Mouse (Mus musculus) CH12.LX (cell line): Measurements from ENCODE around the gene Xlr3b.

Source experiments
- CHD2 ChIP-seq: IDR thresholded peaks from 2 replicates; pipeline ENCODE4 v1.6.1; 2011; ENCODE audit warnings: low read length, improper control_type of control experiment
- CTCF ChIP-seq, 2 experiments: IDR thresholded peaks in 1 of 2; conservative IDR thresholded peaks in 1 of 2; 2 replicates each; pipeline ENCODE4 v1.5.1; 2011 to 2012; ENCODE audit warnings: low read depth in 2 of 2, low read length in 2 of 2, improper control_type of control experiment in 1 of 2, inconsistent platforms in 1 of 2, mild to moderate bottlenecking in 1 of 2, moderate library complexity in 1 of 2
- ELF1 ChIP-seq: IDR thresholded peaks from 2 replicates; pipeline ENCODE4 v1.6.1; 2014; ENCODE audit warnings: low read depth, mild to moderate bottlenecking, inconsistent platforms, low read length, improper control_type of control experiment
- EP300 ChIP-seq: IDR thresholded peaks from 2 replicates; pipeline ENCODE4 v1.6.1; 2011; ENCODE audit warnings: low read length, improper control_type of control experiment
- HCFC1 ChIP-seq: IDR thresholded peaks from 2 replicates; pipeline ENCODE4 v1.6.1; 2012; ENCODE audit warnings: low read depth, mild to moderate bottlenecking, inconsistent platforms, low read length, improper control_type of control experiment
- JUND ChIP-seq: conservative IDR thresholded peaks from 2 replicates; pipeline ENCODE4 v1.6.1; 2011; ENCODE audit warnings: low read depth, low read length, improper control_type of control experiment
- KAT2A ChIP-seq: IDR thresholded peaks from 2 replicates; pipeline ENCODE4 v1.6.1; 2012; ENCODE audit warnings: low read length, improper control_type of control experiment, inconsistent platforms; ENCODE audit not compliant: insufficient replicate concordance
- NELFE ChIP-seq: IDR thresholded peaks from 2 replicates; pipeline ENCODE4 v1.6.1; 2011; ENCODE audit warnings: low read depth, low read length, improper control_type of control experiment
- PAX5 ChIP-seq: IDR thresholded peaks from 2 replicates; pipeline ENCODE4 v1.6.1; 2012; ENCODE audit warnings: low read length, inconsistent platforms, mixed read lengths
- POLR2A ChIP-seq: IDR thresholded peaks from 2 replicates; pipeline ENCODE4 v1.6.1; 2011; ENCODE audit warnings: low read depth, mild to moderate bottlenecking, improper control_type of control experiment, low read length
- TBP ChIP-seq: conservative IDR thresholded peaks from 2 replicates; pipeline ENCODE4 v1.6.1; 2011; ENCODE audit warnings: low read depth, low read length, improper control_type of control experiment
- USF1 ChIP-seq: IDR thresholded peaks from 2 replicates; pipeline ENCODE4 v1.6.1; 2014; ENCODE audit warnings: low read depth, mild to moderate bottlenecking, inconsistent platforms, low read length, improper control_type of control experiment
- USF2 ChIP-seq: conservative IDR thresholded peaks from 2 replicates; pipeline ENCODE4 v1.6.1; 2011; ENCODE audit warnings: low read depth, low read length, improper control_type of control experiment

DNA sequence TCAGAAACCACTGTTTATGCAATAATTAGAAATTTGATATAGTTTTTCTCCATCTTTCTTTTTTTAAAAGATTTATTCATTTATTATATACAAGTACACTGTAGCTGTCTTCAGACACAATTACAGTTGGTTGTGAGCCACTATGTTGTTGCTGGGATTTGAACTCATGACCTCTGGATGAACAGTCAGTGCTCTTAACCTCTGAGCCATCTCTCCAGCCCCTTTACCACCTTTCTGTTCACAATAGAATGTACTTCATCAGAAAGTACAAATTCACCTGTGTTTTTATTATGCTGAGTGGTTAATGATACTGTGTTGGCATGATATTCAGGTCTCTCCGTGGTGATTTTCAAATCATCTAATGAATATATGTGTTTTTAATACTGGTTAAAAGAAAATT is 33.4 kb downstream of the Xlr3b start:
- TF ChIP-seq CTCF (conservative IDR thresholded peaks at IDR 0.05 in 1 of 2, IDR thresholded peaks at IDR 0.05 in 1 of 2; ENCODE audit: low read depth in 2 of 2, low read length in 2 of 2) (no peak), KAT2A (no peak), POLR2A (no peak), JUND (no peak), PAX5 (no peak), NELFE (no peak), TBP (peak; percentile 57; the same call in 1 of the 2 replicates), USF1 (no peak), USF2 (no peak), CHD2 (no peak), ELF1 (no peak), HCFC1 (no peak), EP300 (no peak)
